Mouse (Mus musculus): ENCODE data around the gene Abcb6.

DNA sequence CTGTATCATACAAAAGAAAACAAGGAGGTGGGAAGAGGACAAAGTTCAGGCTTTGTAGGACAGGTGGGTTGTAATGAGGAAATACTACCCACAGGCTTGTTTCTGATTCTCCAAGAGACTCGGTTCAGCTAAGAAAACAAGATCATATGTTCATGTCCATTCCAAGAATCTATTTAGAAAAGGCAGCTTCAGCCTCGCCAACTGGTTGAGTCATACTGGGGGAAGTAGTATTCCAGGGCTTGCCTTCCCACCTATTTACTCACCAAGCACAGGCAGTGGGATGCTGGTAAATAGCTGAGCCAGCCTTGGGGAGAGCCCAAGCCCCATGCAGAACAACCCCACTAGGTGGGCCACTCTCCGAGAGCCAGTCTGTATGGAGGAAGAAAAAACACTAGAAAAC, 51.6 kb downstream of the Abcb6 start:
- no peak for TF ChIP-seq EP300 (IDR thresholded peaks at IDR 0.05; ENCODE audit: insufficient read depth, low read depth, low read length)
- no peak for TF ChIP-seq POLR2A (IDR thresholded peaks at IDR 0.05; ENCODE audit: insufficient read depth, low read length)
- no peak for TF ChIP-seq CTCF (IDR thresholded peaks at IDR 0.05; ENCODE audit: low read depth, low read length)
